Mouse (Mus musculus) B cell, adult (primary cell): Measurements from ENCODE around the gene Grem1. TPM values are rescaled to one million over a fixed set of nuclear protein-coding genes. Genes with fewer than 3 reads are reported as not detected.

ENCODE experiments used
- total RNA-seq: library from RNA; stranded (reverse); gene quantifications from 4 replicates; pipeline ENCODE4 v1.2.4, GENCODE M21; 2023; ENCODE audit not compliant: inconsistent age

Grem1 gene
- not detected in 4 replicates for total RNA-seq

GRCm38 (mm10) chr2:113758311-113759161 lies at the start of gene Grem1:
Gene Grem1 (minus strand): TSS chr2:113758646.

Other genes with a start within 250 kb of the Grem1 start
- gene Scg5, start 70.5 kb upstream of the Grem1 start, total RNA-seq: 1.0 TPM in 1 of 4 replicates, not detected in the others
- gene Arhgap11a, start 90.0 kb upstream of the Grem1 start, total RNA-seq: 16.7 to 18.0 TPM (median 17.3 TPM) in 4 replicates